Mouse (Mus musculus) MEL (cell line): Measurements from ENCODE around the gene Drd2. TPM values are rescaled to one million over a fixed set of nuclear protein-coding genes. Genes with fewer than 3 reads are reported as not detected.

Experiments used
- DNase-seq: peaks from one replicate; pipeline ENCODE4 v3.0.0; 2011; ENCODE audit warnings: low read depth, low spot score
- H3K27ac ChIP-seq: 2 replicates; pipeline ENCODE4 v1.5.1; 2012; ENCODE audit warnings: low read depth, mild to moderate bottlenecking, control low read depth, low read length, moderate library complexity; ENCODE audit not compliant: control insufficient read depth
- H3K27me3 ChIP-seq, 2 experiments: fragments of 150-350 bp in 1 of 2; sonication (generic) in 1 of 2; 2 replicates each; pipeline ENCODE4 v1.6.1; 2012; ENCODE audit warnings: low read length in 2 of 2, mild to moderate bottlenecking in 2 of 2, improper control_type of control experiment in 1 of 2, moderate library complexity in 1 of 2; ENCODE audit not compliant: insufficient read depth in 2 of 2, control insufficient read depth in 1 of 2
- H3K36me3 ChIP-seq, 2 experiments: 2 replicates each; pipeline ENCODE4 v1.6.1; 2012 to 2014; ENCODE audit warnings: low read length in 2 of 2, improper control_type of control experiment in 1 of 2, inconsistent platforms in 1 of 2, mild to moderate bottlenecking in 1 of 2; ENCODE audit not compliant: insufficient read depth in 2 of 2, control insufficient read depth in 1 of 2
- H3K4me1 ChIP-seq, 2 experiments: fragments of 150-350 bp in 1 of 2; sonication (generic) in 1 of 2; 2 replicates each; pipeline ENCODE4 v1.6.1; 2012; ENCODE audit warnings: low read length in 2 of 2, improper control_type of control experiment in 1 of 2, mild to moderate bottlenecking in 1 of 2; ENCODE audit not compliant: insufficient read depth in 2 of 2, control insufficient read depth in 1 of 2
- H3K4me3 ChIP-seq, 2 experiments: fragments of 150-350 bp in 1 of 2; sonication (generic) in 1 of 2; 2 replicates each; pipeline ENCODE4 v1.5.1; 2012; ENCODE audit warnings: low read depth in 2 of 2, low read length in 2 of 2, mild to moderate bottlenecking in 2 of 2, moderate library complexity in 2 of 2, control low read depth in 1 of 2, improper control_type of control experiment in 1 of 2; ENCODE audit not compliant: control insufficient read depth in 1 of 2, insufficient read depth in 1 of 2
- H3K79me2 ChIP-seq: 2 replicates; pipeline ENCODE4 v1.6.1; 2012; ENCODE audit warnings: mild to moderate bottlenecking, low read length, moderate library complexity; ENCODE audit not compliant: control insufficient read depth, poor library complexity, insufficient read depth
- H3K9ac ChIP-seq: 2 replicates; pipeline ENCODE4 v1.6.1; 2012; ENCODE audit warnings: low read depth, mild to moderate bottlenecking, control low read depth, low read length, moderate library complexity; ENCODE audit not compliant: control insufficient read depth, poor library complexity, severe bottlenecking
- H3K9me3 ChIP-seq: fragments of 150-350 bp; sonication (generic); replicated peaks from 2 replicates; pipeline ENCODE4 v1.6.1; 2012; ENCODE audit warnings: mild to moderate bottlenecking, low read length, improper control_type of control experiment, moderate library complexity; ENCODE audit not compliant: insufficient read depth
- BHLHE40 ChIP-seq: IDR thresholded peaks from 2 replicates; pipeline ENCODE4 v1.6.1; 2012; ENCODE audit warnings: low read depth, mild to moderate bottlenecking, inconsistent platforms, low read length, improper control_type of control experiment, borderline replicate concordance
- CTCF ChIP-seq, 3 experiments: IDR thresholded peaks in 2 of 3; conservative IDR thresholded peaks in 1 of 3; 2 replicates each; pipeline ENCODE4 v1.5.1; 2011 to 2012; ENCODE audit warnings: low read length in 3 of 3, low read depth in 2 of 3, mild to moderate bottlenecking in 2 of 3, improper control_type of control experiment in 1 of 3, inconsistent platforms in 1 of 3, mixed read lengths in 1 of 3, moderate library complexity in 1 of 3; ENCODE audit not compliant: control insufficient read depth in 1 of 3, insufficient read depth in 1 of 3, poor library complexity in 1 of 3, severe bottlenecking in 1 of 3
- EP300 ChIP-seq, 2 experiments: IDR thresholded peaks; 2 replicates each; pipeline ENCODE4 v1.6.1; 2011; ENCODE audit warnings: improper control_type of control experiment in 2 of 2, low read length in 2 of 2, low read depth in 1 of 2, mild to moderate bottlenecking in 1 of 2
- ETS1 ChIP-seq: IDR thresholded peaks from 2 replicates; pipeline ENCODE4 v1.6.1; 2012; ENCODE audit warnings: low read depth, mild to moderate bottlenecking, inconsistent platforms, low read length, improper control_type of control experiment, moderate library complexity
- HCFC1 ChIP-seq: IDR thresholded peaks from 2 replicates; pipeline ENCODE4 v1.6.1; 2012; ENCODE audit warnings: low read depth, mild to moderate bottlenecking, inconsistent platforms, low read length, improper control_type of control experiment, moderate library complexity
- KAT2A ChIP-seq: conservative IDR thresholded peaks from 2 replicates; pipeline ENCODE4 v1.6.1; 2012; ENCODE audit warnings: low read depth, low read length, improper control_type of control experiment, inconsistent platforms
- MAZ ChIP-seq: IDR thresholded peaks from 2 replicates; pipeline ENCODE4 v1.6.1; 2012; ENCODE audit warnings: low read depth, mild to moderate bottlenecking, inconsistent platforms, low read length, improper control_type of control experiment
- MXI1 ChIP-seq: IDR thresholded peaks from 2 replicates; pipeline ENCODE4 v1.6.1; 2011; ENCODE audit warnings: mild to moderate bottlenecking, low read depth, low read length, improper control_type of control experiment
- MYB ChIP-seq: IDR thresholded peaks from 2 replicates; pipeline ENCODE4 v1.6.1; 2011; ENCODE audit warnings: mild to moderate bottlenecking, low read depth, low read length, improper control_type of control experiment
- MYC ChIP-seq: IDR thresholded peaks from 2 replicates; pipeline ENCODE4 v1.6.1; 2011; ENCODE audit warnings: low read depth, mild to moderate bottlenecking, low read length, improper control_type of control experiment, moderate library complexity
- NELFE ChIP-seq: IDR thresholded peaks from 2 replicates; pipeline ENCODE4 v1.6.1; 2011; ENCODE audit warnings: low read depth, low read length, improper control_type of control experiment
- POLR2AphosphoS2 ChIP-seq: IDR thresholded peaks from 2 replicates; pipeline ENCODE4 v1.6.1; 2011; ENCODE audit warnings: low read length, improper control_type of control experiment
- POLR2AphosphoS5 ChIP-seq: IDR thresholded peaks from 2 replicates; pipeline ENCODE4 v1.6.1; 2012; ENCODE audit warnings: low read depth, borderline replicate concordance, mild to moderate bottlenecking, inconsistent platforms, low read length, moderate library complexity, mixed read lengths
- RCOR1 ChIP-seq: IDR thresholded peaks from 2 replicates; pipeline ENCODE4 v1.6.1; 2012; ENCODE audit warnings: low read depth, mild to moderate bottlenecking, inconsistent platforms, low read length, improper control_type of control experiment
- SMC3 ChIP-seq: IDR thresholded peaks from 2 replicates; pipeline ENCODE4 v1.6.1; 2011; ENCODE audit warnings: low read depth, low read length, improper control_type of control experiment
- TAL1 ChIP-seq: IDR thresholded peaks from 2 replicates; pipeline ENCODE4 v1.6.1; 2012; ENCODE audit warnings: mild to moderate bottlenecking, inconsistent platforms, low read length, moderate library complexity, mixed read lengths
- TBP ChIP-seq: IDR thresholded peaks from 2 replicates; pipeline ENCODE4 v1.8.0; 2011; ENCODE audit warnings: low read depth, low read length, improper control_type of control experiment
- TCF12 ChIP-seq: IDR thresholded peaks from 2 replicates; pipeline ENCODE4 v1.6.1; 2014; ENCODE audit warnings: low read depth, mild to moderate bottlenecking, inconsistent platforms, low read length, improper control_type of control experiment, moderate library complexity
- UBTF ChIP-seq: IDR thresholded peaks from 2 replicates; pipeline ENCODE4 v1.6.1; 2012; ENCODE audit warnings: low read depth, mild to moderate bottlenecking, inconsistent platforms, low read length, improper control_type of control experiment, moderate library complexity, borderline replicate concordance; ENCODE audit not compliant: insufficient read depth
- USF2 ChIP-seq, 2 experiments: IDR thresholded peaks; 2 replicates each; pipeline ENCODE4 v1.6.1; 2011 to 2012; ENCODE audit warnings: improper control_type of control experiment in 2 of 2, low read length in 2 of 2, borderline replicate concordance in 1 of 2, inconsistent platforms in 1 of 2, low read depth in 1 of 2, mild to moderate bottlenecking in 1 of 2; ENCODE audit not compliant: insufficient read depth in 1 of 2
- ZC3H11A ChIP-seq: IDR thresholded peaks from 2 replicates; pipeline ENCODE4 v1.6.1; 2012; ENCODE audit warnings: low read depth, mild to moderate bottlenecking, inconsistent platforms, low read length, improper control_type of control experiment
- ZKSCAN1 ChIP-seq: IDR thresholded peaks from 2 replicates; pipeline ENCODE4 v1.6.1; 2012; ENCODE audit warnings: low read depth, mild to moderate bottlenecking, inconsistent platforms, low read length, improper control_type of control experiment, moderate library complexity
- ZNF384 ChIP-seq: IDR thresholded peaks from 2 replicates; pipeline ENCODE4 v1.6.1; 2012; ENCODE audit warnings: low read depth, mild to moderate bottlenecking, inconsistent platforms, low read length, improper control_type of control experiment
- polyA plus RNA-seq, 2 experiments: library from polyadenylated mRNA; stranded (reverse) in 1 of 2; unstranded in 1 of 2; fragments of >175 nt in 1 of 2; fragments of >200 nt in 1 of 2; gene quantifications; 2 replicates each; pipeline versions ENCODE4 v1.2.1 to v1.2.4; 2012; ENCODE audit warnings: low replicate concordance in 2 of 2, low read depth in 1 of 2; ENCODE audit not compliant: insufficient read length in 2 of 2, insufficient read depth in 1 of 2, missing spikeins in 1 of 2
- total RNA-seq: library from RNA; depleted of rRNA; stranded (reverse); fragments of 300-350 nt; gene quantifications from 2 replicates; pipeline ENCODE4 v1.2.3, GENCODE M21; 2012

The Drd2 gene
- total and polyA plus RNA-seq, 3 experiments: not detected

GRCm38 (mm10) chr9:49396006-49396405, 55.6 kb downstream of the Drd2 start:
- Histone ChIP-seq H3K4me1 (no peaks in the 10 kb centered on the region), H3K36me3 (no peaks in the 10 kb centered on the region), H3K79me2 (no peaks in the 10 kb centered on the region), H3K9me3 (no peaks in the 10 kb centered on the region), H3K4me3 (no peak overlapping the region), H3K27me3 (no peaks in the 10 kb centered on the region)
- TF ChIP-seq ETS1 (no peak), EP300 (IDR thresholded peaks at IDR 0.05; ENCODE audit: low read depth in 1 of 2, low read length in 2 of 2) (no peak)
- TF ChIP-seq, all 39 proteins: peak for 0
- H3K27ac ChIP-seq: no peak overlapping the region
- no peak for DNase-seq
- H3K9ac ChIP-seq: no peak overlapping the region

- Histone ChIP-seq H3K27ac (no peak overlapping the region), H3K9ac (no peak overlapping the region), H3K4me3 (no peak overlapping the region), H3K36me3 (no peaks in the 10 kb centered on the region), H3K9me3 (no peaks in the 10 kb centered on the region), H3K79me2 (no peaks in the 10 kb centered on the region), H3K27me3 (no peaks in the 10 kb centered on the region; a peak in 1 of 4 replicates), H3K4me1 (no peaks in the 10 kb centered on the region)
- peak; percentile 2 for DNase-seq
- TF ChIP-seq BHLHE40: no peak
- TF ChIP-seq UBTF: no peak
- no peak for TF ChIP-seq MYC
- no peak for TF ChIP-seq NELFE
- TF ChIP-seq ZNF384: no peak
- no peak for TF ChIP-seq KAT2A
- TF ChIP-seq ZC3H11A: no peak
- no peak for TF ChIP-seq ZKSCAN1
- no peak for TF ChIP-seq CTCF (IDR thresholded peaks at IDR 0.05 in 2 of 3, conservative IDR thresholded peaks at IDR 0.05 in 1 of 3; ENCODE audit: control insufficient read depth in 1 of 3, insufficient read depth in 1 of 3, low read depth in 2 of 3, low read length in 3 of 3, poor library complexity in 1 of 3, severe bottlenecking in 1 of 3)
- no peak for TF ChIP-seq EP300 (IDR thresholded peaks at IDR 0.05; ENCODE audit: low read depth in 1 of 2, low read length in 2 of 2)
- no peak for TF ChIP-seq MAZ
- no peak for TF ChIP-seq MYB
- no peak for TF ChIP-seq TAL1
- no peak for TF ChIP-seq TBP
- no peak for TF ChIP-seq RCOR1
Measured at GRCm38 (mm10) chr9:49403711-49404110, 63.3 kb downstream of the Drd2 start.

GRCm38 (mm10) chr9:49407028-49407427, 66.6 kb downstream of the Drd2 start:
- no peak for TF ChIP-seq SMC3
- TF ChIP-seq UBTF: no peak
- TF ChIP-seq USF2 (IDR thresholded peaks at IDR 0.05; ENCODE audit: borderline replicate concordance in 1 of 2, insufficient read depth in 1 of 2, low read depth in 1 of 2, low read length in 2 of 2): no peak
- no peak for TF ChIP-seq POLR2AphosphoS5
- TF ChIP-seq TCF12: no peak
- TF ChIP-seq MXI1: no peak
- TF ChIP-seq RCOR1: no peak
- TF ChIP-seq ZKSCAN1: no peak
- no peak for TF ChIP-seq HCFC1
- no peak for TF ChIP-seq NELFE
- TF ChIP-seq POLR2AphosphoS2: no peak
- no peak for TF ChIP-seq KAT2A
- TF ChIP-seq ZC3H11A: no peak
- TF ChIP-seq BHLHE40: no peak
- no peak for TF ChIP-seq CTCF (IDR thresholded peaks at IDR 0.05 in 2 of 3, conservative IDR thresholded peaks at IDR 0.05 in 1 of 3; ENCODE audit: control insufficient read depth in 1 of 3, insufficient read depth in 1 of 3, low read depth in 2 of 3, low read length in 3 of 3, poor library complexity in 1 of 3, severe bottlenecking in 1 of 3)
- no peaks in the 10 kb centered on the region; a peak in 1 of 4 replicates for H3K27me3 ChIP-seq
- no peak overlapping the region for H3K9ac ChIP-seq
- DNase-seq: no peak
- H3K9me3 ChIP-seq: no peaks in the 10 kb centered on the region
- H3K36me3 ChIP-seq: no peaks in the 10 kb centered on the region
- H3K4me1 ChIP-seq: no peaks in the 10 kb centered on the region
- H3K27ac ChIP-seq: no peak overlapping the region
- H3K79me2 ChIP-seq: no peaks in the 10 kb centered on the region
- no peak overlapping the region for H3K4me3 ChIP-seq
